Mouse (Mus musculus): ENCODE measurements around the gene 2310009B15Rik.
A peak's percentile ranks its signal among the peaks of the same experiment; 100 is the strongest.

Gene 2310009B15Rik

GRCm38 (mm10) chr1:138856101-138856950, at the start of gene 2310009B15Rik:
Gene 2310009B15Rik, minus strand, starts transcription at chr1:138856852.
- DNase-seq = peak; percentile 86 to 88

- no peak for DNase-seq
Observed at GRCm38 (mm10) chr1:138906256-138906655, 49.6 kb upstream of the 2310009B15Rik start.

GRCm38 (mm10) chr1:138905092-138905765, 48.6 kb upstream of the 2310009B15Rik start:
- DNase-seq = no peak

- DNase-seq = no peak
Observed at GRCm38 (mm10) chr1:138903894-138904293, 47.2 kb upstream of the 2310009B15Rik start.

GRCm38 (mm10) chr1:138901431-138902117, 44.9 kb upstream of the 2310009B15Rik start:
- peak; percentile 80 to 91 for DNase-seq

- DNase-seq = no peak
Observed at GRCm38 (mm10) chr1:138896088-138896487, 39.4 kb upstream of the 2310009B15Rik start.

- no peak for DNase-seq
Observed at GRCm38 (mm10) chr1:138877470-138878254, 21.0 kb upstream of the 2310009B15Rik start.

- no peak for DNase-seq
Observed at GRCm38 (mm10) chr1:138876371-138877045, 19.9 kb upstream of the 2310009B15Rik start.

GRCm38 (mm10) chr1:138850823-138851222, 5.8 kb downstream of the 2310009B15Rik start:
- no peak for DNase-seq

GRCm38 (mm10) chr1:138850161-138850539, 6.5 kb downstream of the 2310009B15Rik start:
- DNase-seq = no peak

- no peak for DNase-seq
Observed at GRCm38 (mm10) chr1:138849531-138850160, 7.0 kb downstream of the 2310009B15Rik start.

- peak in 1 of 2 experiments; percentile 41 for DNase-seq
Observed at GRCm38 (mm10) chr1:138848511-138849109, 8.0 kb downstream of the 2310009B15Rik start, which contains the start of gene Lhx9. Gene Lhx9, minus strand, starts transcription at chr1:138848577.

GRCm38 (mm10) chr1:138848026-138848425, 8.6 kb downstream of the 2310009B15Rik start:
- DNase-seq = no peak

- DNase-seq = no peak
Observed at GRCm38 (mm10) chr1:138847146-138847545, 9.5 kb downstream of the 2310009B15Rik start.

- DNase-seq = no peak
Observed at GRCm38 (mm10) chr1:138846581-138846980, 10.1 kb downstream of the 2310009B15Rik start.

GRCm38 (mm10) chr1:138846131-138846530, 10.5 kb downstream of the 2310009B15Rik start:
- no peak for DNase-seq

- DNase-seq = no peak
Observed at GRCm38 (mm10) chr1:138845481-138845880, 11.2 kb downstream of the 2310009B15Rik start.

GRCm38 (mm10) chr1:138844166-138844565, 12.5 kb downstream of the 2310009B15Rik start:
- DNase-seq = peak in 1 of 2 experiments; percentile 40

- DNase-seq = peak; percentile 34 to 40
Observed at GRCm38 (mm10) chr1:138843361-138844091, 13.1 kb downstream of the 2310009B15Rik start.

GRCm38 (mm10) chr1:138842756-138843155, 13.9 kb downstream of the 2310009B15Rik start:
- DNase-seq = no peak

Data from cerebellum, postnatal 14 days (tissue).